Mouse (Mus musculus): ENCODE data around the gene Pitpnm3.

DNA sequence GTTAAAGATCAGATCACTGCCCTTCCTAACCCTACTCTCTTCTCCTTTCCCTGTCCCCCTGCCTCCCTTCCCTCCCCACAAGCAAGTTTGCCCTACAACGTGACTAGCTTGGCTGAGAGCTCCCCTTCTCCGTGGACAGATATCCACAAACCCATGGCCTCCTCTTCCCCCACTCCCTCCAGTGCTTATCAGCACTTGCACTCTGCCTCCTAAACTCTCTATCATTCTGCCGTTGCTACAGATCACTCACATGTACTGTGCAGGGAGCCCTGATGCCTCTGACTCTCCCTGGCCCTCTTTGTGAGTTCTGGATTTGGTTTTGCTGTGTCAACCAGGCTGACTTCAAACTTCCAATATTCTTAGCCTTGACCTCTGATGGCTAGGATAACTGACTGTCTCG is 114.6 kb downstream of the Pitpnm3 start:
- TF ChIP-seq CTCF (IDR thresholded peaks at IDR 0.05; ENCODE audit: borderline replicate concordance, insufficient read depth, low read length) (no peak), POLR2A (IDR thresholded peaks at IDR 0.05; ENCODE audit: low read depth, low read length) (no peak)
